ENCODE assay signal across 8 mouse cellular contexts in the genomic region with DNA sequence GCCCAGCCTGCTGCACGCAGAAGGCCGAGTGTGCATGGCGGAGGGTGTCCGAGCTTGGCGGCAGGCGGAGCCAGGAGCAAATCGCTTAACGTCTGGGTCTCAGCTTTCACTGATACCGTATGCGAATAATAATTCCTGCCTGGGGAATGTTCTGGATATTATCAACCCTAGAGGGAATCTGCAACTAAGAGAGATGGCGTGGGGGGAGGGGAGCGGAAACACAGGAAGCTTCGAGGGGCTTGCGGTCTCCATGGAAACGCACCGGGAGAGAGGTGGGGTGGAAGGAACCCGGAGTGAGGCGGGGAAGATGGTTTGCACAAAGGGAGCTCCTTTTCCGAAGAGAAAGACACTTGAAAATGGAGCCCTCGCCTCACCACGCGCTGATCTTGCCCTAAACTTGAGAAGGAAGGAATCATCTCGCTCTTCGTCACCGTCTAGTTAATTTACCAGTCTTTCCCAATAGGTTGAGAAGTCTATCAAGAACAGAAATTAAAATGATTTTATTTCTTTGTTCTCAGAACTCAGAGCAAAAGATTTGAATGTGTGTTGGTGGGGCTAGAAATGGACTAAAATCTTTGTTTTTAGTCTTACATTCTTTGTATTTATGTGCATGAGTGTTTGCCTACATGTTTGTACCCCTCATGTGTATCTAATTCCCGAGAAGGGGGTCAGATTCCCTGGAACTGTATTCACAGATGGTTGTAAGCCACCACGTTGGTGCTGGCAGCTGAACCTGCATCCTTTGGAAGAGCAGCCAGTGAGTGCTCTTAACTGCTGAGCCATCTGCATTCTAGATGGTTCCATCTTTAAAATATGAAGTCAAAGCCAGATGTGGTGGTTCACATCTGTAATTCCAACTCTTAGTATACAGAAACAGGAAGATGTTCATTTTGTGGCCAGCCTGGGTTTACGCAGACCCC. TPM values are rescaled to one million over a fixed set of nuclear protein-coding genes. Genes with fewer than 3 reads are reported as not detected.
A peak's percentile ranks its signal among the peaks of the same experiment; 100 is the strongest.
DNase-seq lines count a peak whose midpoint lies in the region; ATAC-seq and TF ChIP-seq lines count a peak whose summit lies in the region.

No protein-coding gene starts in this region.

- WGBS in intestine, postnatal 0 days: 21% methylated on average over 28 of the region's 28 CpGs
- 10% methylated on average over 28 of the region's 28 CpGs for WGBS in liver, embryonic 12.5 days (ENCODE audit: insufficient replicate concordance)
- WGBS in neural tube, embryonic 13.5 days: 5% methylated on average over 28 of the region's 28 CpGs

- TF ChIP-seq CTCF in intestine, postnatal 0 days (IDR thresholded peaks at IDR 0.05; ENCODE audit: low read depth): peak; percentile 22; the same call in 1 of the 2 replicates

- no peaks in the 10 kb centered on the region for H3K36me3 ChIP-seq in intestine, postnatal 0 days (ENCODE audit: control insufficient read depth, insufficient read depth)
- no peaks in the 10 kb centered on the region for H3K36me3 ChIP-seq in liver, embryonic 12.5 days
- no peaks in the 10 kb centered on the region for H3K36me3 ChIP-seq in neural tube, embryonic 13.5 days

- H3K27ac ChIP-seq in brown adipose tissue, adult 24 weeks (replicated peaks; ENCODE audit: low read depth, low read length): no peak overlapping the region
- H3K27ac ChIP-seq in intestine, postnatal 0 days (ENCODE audit: low read depth, low read length): no peak overlapping the region
- no peak overlapping the region; the same call in 1 of the 2 replicates for H3K27ac ChIP-seq in liver, embryonic 12.5 days
- H3K27ac ChIP-seq in neural tube, embryonic 13.5 days (replicated peaks): peak overlapping the region; percentile 96

- H3K27me3 ChIP-seq in intestine, postnatal 0 days (replicated peaks; ENCODE audit: control insufficient read depth, insufficient read depth, low read length): no peaks in the 10 kb centered on the region
- peaks cover 43% of the 10 kb centered on the region for H3K27me3 ChIP-seq in liver, embryonic 12.5 days (replicated peaks)
- no peaks in the 10 kb centered on the region for H3K27me3 ChIP-seq in neural tube, embryonic 13.5 days

- peaks cover 4% of the 10 kb centered on the region for H3K4me1 ChIP-seq in brown adipose tissue, adult 24 weeks (ENCODE audit: control insufficient read depth, insufficient read depth, insufficient read length, low read length)
- 0 out of 2 replicates have a peak, but pooled peaks cover 2% of the 10 kb centered on the region for H3K4me1 ChIP-seq in intestine, postnatal 0 days (replicated peaks; ENCODE audit: control insufficient read depth, insufficient read depth, low read length)
- H3K4me1 ChIP-seq in liver, embryonic 12.5 days: peaks cover 26% of the 10 kb centered on the region
- peaks cover 61% of the 10 kb centered on the region for H3K4me1 ChIP-seq in neural tube, embryonic 13.5 days (replicated peaks)

- DNase-seq in adrenal gland, adult 2 months: peak; percentile 33
- DNase-seq in adrenal gland, adult 8-10 months: no peak
- peak; percentile 26 to 33 for DNase-seq in frontal cortex, postnatal 36 days (ENCODE audit: low spot score in 2 of 2)
- peak; percentile 37 to 56 for DNase-seq in thymus, postnatal 36 days

- H3K9ac ChIP-seq in intestine, postnatal 0 days (ENCODE audit: low read depth, low read length): no peak overlapping the region
- H3K9ac ChIP-seq in liver, embryonic 12.5 days: no peak overlapping the region
- peak overlapping the region; percentile 56 for H3K9ac ChIP-seq in neural tube, embryonic 13.5 days

- H3K4me3 ChIP-seq in brown adipose tissue, adult 24 weeks (ENCODE audit: insufficient read depth, low read depth, low read length): peak overlapping the region; percentile 49
- peak overlapping the region; percentile 18 for H3K4me3 ChIP-seq in intestine, postnatal 0 days (ENCODE audit: low read depth, low read length)
- 0 out of 2 replicates have a peak overlapping the region, but pooled peaks have one; percentile 21 for H3K4me3 ChIP-seq in liver, embryonic 12.5 days
- 0 out of 2 replicates have a peak overlapping the region, but pooled peaks have one; percentile 1 for H3K4me3 ChIP-seq in neural tube, embryonic 13.5 days

- no peak for ATAC-seq in intestine, postnatal 0 days
- no peak for ATAC-seq in liver, embryonic 12.5 days
- ATAC-seq in neural tube, embryonic 13.5 days (ENCODE audit: low read depth): peak; percentile 87

- H3K9me3 ChIP-seq in intestine, postnatal 0 days (ENCODE audit: control insufficient read depth): no peaks in the 10 kb centered on the region
- H3K9me3 ChIP-seq in liver, embryonic 12.5 days (replicated peaks): no peaks in the 10 kb centered on the region
- no peaks in the 10 kb centered on the region for H3K9me3 ChIP-seq in neural tube, embryonic 13.5 days

- peak overlapping the region; percentile 56 for H3K4me2 ChIP-seq in intestine, postnatal 0 days (replicated peaks; ENCODE audit: low read depth)
- H3K4me2 ChIP-seq in liver, embryonic 12.5 days: peak overlapping the region; percentile 47
- peak overlapping the region; percentile 37 for H3K4me2 ChIP-seq in neural tube, embryonic 13.5 days

RNA-seq across cellular contexts. Expression of a gene that starts 22.8 kb away (rescaled TPM):
- total RNA-seq in adrenal gland, adult 2 months (2021): 1 to 10 TPM; 6.4 to 9.5 TPM
- polyA plus RNA-seq in adrenal gland, adult 2 months (2012; rRNA removed): 14.3 and 16.2 TPM in 2 replicates
- 1 to 10 TPM; 4.6 to 8.5 (median 5.7) TPM for total RNA-seq in adrenal gland, adult 8-10 months (2022)
- polyA plus RNA-seq in brown adipose tissue, adult 24 weeks (2012; ENCODE audit: insufficient read depth, insufficient read length, missing spikeins): not detected in 2 replicates
- polyA plus RNA-seq in intestine, postnatal 0 days (2015; fragmentation: Nextera tagmentation; extraction: Ambion mirVana): 0.50 and 0.55 TPM in 2 replicates
- polyA plus RNA-seq in liver, embryonic 12.5 days (2016; fragmentation: Nextera tagmentation; extraction: Ambion mirVana): 0.32 TPM in 1 of 2 replicates, not detected in the other
- 4.0 and 4.1 TPM in 2 replicates for polyA plus RNA-seq in neural tube, embryonic 13.5 days (2015; fragmentation: Nextera tagmentation; extraction: Ambion mirVana)

RNA-seq across cellular contexts. Expression of a gene that starts 32.5 kb away (rescaled TPM):
- total RNA-seq in adrenal gland, adult 2 months (2021): 10 to 100 TPM; 46.9 to 53.0 TPM
- 6.5 and 7.7 TPM in 2 replicates for polyA plus RNA-seq in adrenal gland, adult 2 months (2012; rRNA removed)
- 10 to 100 TPM; 38.0 to 61.1 (median 44.6) TPM for total RNA-seq in adrenal gland, adult 8-10 months (2022)
- polyA plus RNA-seq in brown adipose tissue, adult 24 weeks (2012; ENCODE audit: insufficient read depth, insufficient read length, missing spikeins): 36.8 and 56.8 TPM in 2 replicates
- polyA plus RNA-seq in intestine, postnatal 0 days (2015; fragmentation: Nextera tagmentation; extraction: Ambion mirVana): 83.6 and 91.4 TPM in 2 replicates
- 33.7 and 34.3 TPM in 2 replicates for polyA plus RNA-seq in liver, embryonic 12.5 days (2016; fragmentation: Nextera tagmentation; extraction: Ambion mirVana)
- 43.2 and 46.8 TPM in 2 replicates for polyA plus RNA-seq in neural tube, embryonic 13.5 days (2015; fragmentation: Nextera tagmentation; extraction: Ambion mirVana)

RNA-seq across cellular contexts. Expression of a gene that starts 46.4 kb away (rescaled TPM):
- 1 to 10 TPM; 5.1 to 8.5 TPM for total RNA-seq in adrenal gland, adult 2 months (2021)
- 8.4 and 9.4 TPM in 2 replicates for polyA plus RNA-seq in adrenal gland, adult 2 months (2012; rRNA removed)
- total RNA-seq in adrenal gland, adult 8-10 months (2022): 1 to 10 TPM; 5.5 to 8.7 (median 7.0) TPM
- polyA plus RNA-seq in brown adipose tissue, adult 24 weeks (2012; ENCODE audit: insufficient read depth, insufficient read length, missing spikeins): 4.6 and 13.0 TPM in 2 replicates
- polyA plus RNA-seq in intestine, postnatal 0 days (2015; fragmentation: Nextera tagmentation; extraction: Ambion mirVana): 21.7 and 22.9 TPM in 2 replicates
- polyA plus RNA-seq in liver, embryonic 12.5 days (2016; fragmentation: Nextera tagmentation; extraction: Ambion mirVana): 12.3 and 13.6 TPM in 2 replicates
- 36.5 and 40.7 TPM in 2 replicates for polyA plus RNA-seq in neural tube, embryonic 13.5 days (2015; fragmentation: Nextera tagmentation; extraction: Ambion mirVana)

RNA-seq across cellular contexts. Expression of a gene that starts 59.5 kb away (rescaled TPM):
- 10 to 100 TPM; 34.1 to 43.0 TPM for total RNA-seq in adrenal gland, adult 2 months (2021)
- 7.4 and 8.6 TPM in 2 replicates for polyA plus RNA-seq in adrenal gland, adult 2 months (2012; rRNA removed)
- total RNA-seq in adrenal gland, adult 8-10 months (2022): 10 to 100 TPM; 42.6 to 60.9 (median 46.0) TPM
- polyA plus RNA-seq in brown adipose tissue, adult 24 weeks (2012; ENCODE audit: insufficient read depth, insufficient read length, missing spikeins): 16.2 and 18.3 TPM in 2 replicates
- 4.0 and 4.3 TPM in 2 replicates for polyA plus RNA-seq in intestine, postnatal 0 days (2015; fragmentation: Nextera tagmentation; extraction: Ambion mirVana)
- polyA plus RNA-seq in liver, embryonic 12.5 days (2016; fragmentation: Nextera tagmentation; extraction: Ambion mirVana): 4.0 and 4.5 TPM in 2 replicates
- 23.1 and 25.3 TPM in 2 replicates for polyA plus RNA-seq in neural tube, embryonic 13.5 days (2015; fragmentation: Nextera tagmentation; extraction: Ambion mirVana)
